Mouse (Mus musculus) bone marrow macrophage, adult 2 months (primary cell): ENCODE measurements around the gene Hdac6.

ENCODE experiments used
- CTCF ChIP-seq: IDR thresholded peaks from 2 replicates; pipeline ENCODE4 v1.5.1; 2012; ENCODE audit warnings: low read depth, mild to moderate bottlenecking, low read length, moderate library complexity
- POLR2A ChIP-seq: IDR thresholded peaks from 2 replicates; pipeline ENCODE4 v1.6.1; 2012; ENCODE audit warnings: mild to moderate bottlenecking, low read depth, low read length, borderline replicate concordance

DNA sequence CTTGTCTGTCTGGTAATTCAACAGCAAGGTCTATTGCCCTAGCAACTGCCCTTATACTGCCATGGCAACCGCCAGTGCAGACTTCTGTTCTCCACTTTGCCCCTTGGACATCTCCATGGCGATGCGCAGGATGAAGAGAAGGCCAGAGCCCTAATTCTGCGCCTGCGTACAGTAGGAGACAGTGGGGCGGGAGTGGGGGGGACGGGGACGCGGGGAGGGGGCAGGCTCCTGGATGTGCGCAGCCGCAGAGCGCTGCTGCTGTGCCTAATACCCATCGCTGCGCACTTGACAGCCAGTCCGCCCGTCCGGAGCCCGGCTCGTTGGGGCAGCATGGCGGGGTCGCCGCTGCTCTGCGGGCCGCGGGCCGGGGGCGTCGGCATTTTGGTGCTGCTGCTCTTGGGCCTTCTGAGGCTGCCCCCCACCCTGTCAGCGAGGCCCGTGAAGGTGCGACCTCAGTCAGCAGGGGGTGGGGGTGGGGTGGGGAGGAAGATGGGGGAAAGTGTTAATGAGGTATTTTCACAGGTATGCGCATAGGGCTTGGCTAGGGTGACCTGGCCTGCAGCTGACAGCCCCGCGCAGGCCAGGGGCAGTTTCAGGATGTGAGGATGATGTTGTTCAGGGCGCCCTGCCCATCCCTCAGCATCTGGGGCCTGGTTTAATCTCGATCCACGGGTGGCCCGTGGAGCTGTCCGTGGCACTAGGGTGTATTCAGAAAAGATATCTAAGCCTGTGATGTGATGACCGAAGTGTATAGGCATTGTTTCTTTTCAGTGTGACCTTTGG is 27.9 kb downstream of the Hdac6 start, which contains the start of gene Pcsk1n:
- TF ChIP-seq POLR2A, result no peak
- TF ChIP-seq CTCF, result no peak
